Mouse (Mus musculus): ENCODE data around the gene Vwde.
A peak's percentile ranks its signal among the peaks of the same experiment; 100 is the strongest.

DNA sequence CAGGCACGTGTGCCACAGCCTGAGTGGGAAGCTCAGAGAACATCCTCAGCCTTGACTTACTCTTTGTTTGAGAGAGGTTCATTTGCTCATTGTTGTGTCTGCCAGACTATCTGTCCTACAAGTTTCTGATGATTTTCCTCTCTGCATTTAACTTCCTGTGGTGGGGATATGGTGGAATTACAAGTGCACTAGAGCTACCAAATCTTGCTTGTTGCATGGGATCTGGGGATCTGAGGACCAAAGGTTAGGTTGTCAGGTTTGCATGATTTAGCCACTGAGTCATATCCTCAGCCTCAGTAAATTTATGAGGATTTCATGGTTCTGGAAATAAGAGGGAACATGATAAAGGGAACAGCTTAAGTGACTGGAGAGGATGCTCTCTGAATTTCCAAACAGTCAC, 116.1 kb downstream of the Vwde start:
- TF ChIP-seq POLR2A (IDR thresholded peaks at IDR 0.05; ENCODE audit: insufficient read depth, low read depth, low read length) (no peak), CTCF (IDR thresholded peaks at IDR 0.05) (peak; percentile 43)
